Mouse (Mus musculus): ENCODE data around the gene Avil.
A peak's percentile ranks its signal among the peaks of the same experiment; 100 is the strongest.

Gene Avil

DNA sequence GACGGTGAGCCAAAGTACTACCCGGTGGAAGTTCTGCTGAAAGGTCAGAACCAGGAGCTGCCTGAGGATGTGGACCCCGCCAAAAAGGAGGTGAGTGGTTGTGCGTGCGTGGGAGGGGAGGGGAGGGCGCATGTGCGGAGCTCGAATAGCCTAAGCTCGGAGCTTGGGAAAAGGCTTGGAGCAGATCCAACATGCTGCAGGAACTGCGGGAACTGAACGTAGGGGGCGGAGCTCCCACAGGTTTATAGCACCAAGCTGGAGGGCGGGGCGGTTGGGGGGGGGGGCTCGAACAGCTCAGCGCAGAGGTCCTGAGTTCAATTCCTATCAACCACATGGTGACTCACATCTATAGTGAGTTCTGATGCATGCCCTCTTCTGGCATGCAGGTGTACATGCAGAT lies 17.9 kb downstream of the Avil start:
- peak; percentile 51 for DNase-seq (ENCODE audit: low read depth, low spot score)

GRCm38 (mm10) chr10:127030336-127031296 lies 30.1 kb downstream of the Avil start, which contains the start of gene Tsfm:
Gene Tsfm (minus strand): TSS chr10:127030840.
- DNase-seq (ENCODE audit: low read depth, low spot score), result peak; percentile 90

DNA sequence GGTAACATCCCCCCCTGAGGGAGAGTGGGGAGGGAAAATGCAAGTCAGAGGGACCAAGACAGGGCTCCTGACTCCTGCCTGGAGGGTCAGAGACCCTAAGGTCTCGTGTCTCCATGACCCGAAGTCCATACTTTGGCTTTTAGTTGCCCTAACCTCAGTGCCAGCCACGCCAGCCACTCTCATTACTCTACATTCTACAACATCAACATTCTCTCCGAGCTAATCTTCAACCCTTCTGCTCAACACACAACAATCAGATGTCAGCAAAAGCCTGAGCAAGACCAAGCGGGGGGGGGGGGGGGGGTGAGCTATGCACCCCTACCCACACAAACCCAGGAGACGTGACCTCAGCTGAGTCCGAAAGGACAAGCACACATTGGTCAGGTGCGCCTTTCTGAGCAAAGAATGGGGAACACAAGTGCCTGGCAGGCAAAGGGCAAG lies 32.8 kb downstream of the Avil start:
- no peak for DNase-seq (ENCODE audit: low read depth, low spot score)

DNA sequence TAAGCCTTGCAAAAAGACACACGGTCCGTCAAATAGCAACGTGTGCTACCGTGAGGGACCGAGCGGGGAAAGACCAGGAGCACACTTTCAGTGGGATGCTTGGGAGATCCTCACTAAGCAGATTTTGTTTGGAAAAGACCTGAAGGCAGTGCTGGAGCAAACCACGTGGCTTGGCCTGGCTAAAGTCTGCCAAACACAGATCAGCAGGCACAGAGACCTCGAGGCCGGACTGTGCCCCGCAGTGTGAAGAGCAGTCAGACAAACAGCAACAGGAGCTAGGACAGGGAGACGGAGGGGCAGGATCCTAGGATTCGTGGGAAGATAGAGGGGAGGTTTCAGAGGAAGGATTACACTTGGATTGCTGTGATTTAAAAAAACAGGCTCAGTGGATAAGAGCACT lies 35.8 kb downstream of the Avil start:
- DNase-seq (ENCODE audit: low read depth, low spot score), result no peak

DNA sequence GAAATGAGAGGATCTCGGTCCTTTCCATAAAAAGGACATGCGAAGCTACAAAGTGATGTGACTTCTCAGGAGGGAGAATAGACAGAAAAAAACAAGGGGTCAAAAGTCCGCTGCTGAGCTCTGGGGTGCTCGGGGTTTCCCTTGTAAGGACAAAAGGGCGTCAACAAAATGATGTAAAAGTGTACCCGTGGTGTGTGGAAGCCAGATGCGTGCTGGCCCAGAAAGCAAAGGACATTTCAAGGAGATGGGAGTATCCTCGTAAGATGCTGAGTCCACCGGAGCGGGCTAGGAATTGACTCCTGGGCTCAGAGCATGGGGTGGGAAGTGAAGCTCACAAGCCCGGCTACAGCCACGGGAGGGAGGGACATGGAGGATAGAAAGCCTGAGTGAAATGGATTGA lies 37.1 kb downstream of the Avil start:
- peak; percentile 61 for DNase-seq (ENCODE audit: low read depth, low spot score)

DNA sequence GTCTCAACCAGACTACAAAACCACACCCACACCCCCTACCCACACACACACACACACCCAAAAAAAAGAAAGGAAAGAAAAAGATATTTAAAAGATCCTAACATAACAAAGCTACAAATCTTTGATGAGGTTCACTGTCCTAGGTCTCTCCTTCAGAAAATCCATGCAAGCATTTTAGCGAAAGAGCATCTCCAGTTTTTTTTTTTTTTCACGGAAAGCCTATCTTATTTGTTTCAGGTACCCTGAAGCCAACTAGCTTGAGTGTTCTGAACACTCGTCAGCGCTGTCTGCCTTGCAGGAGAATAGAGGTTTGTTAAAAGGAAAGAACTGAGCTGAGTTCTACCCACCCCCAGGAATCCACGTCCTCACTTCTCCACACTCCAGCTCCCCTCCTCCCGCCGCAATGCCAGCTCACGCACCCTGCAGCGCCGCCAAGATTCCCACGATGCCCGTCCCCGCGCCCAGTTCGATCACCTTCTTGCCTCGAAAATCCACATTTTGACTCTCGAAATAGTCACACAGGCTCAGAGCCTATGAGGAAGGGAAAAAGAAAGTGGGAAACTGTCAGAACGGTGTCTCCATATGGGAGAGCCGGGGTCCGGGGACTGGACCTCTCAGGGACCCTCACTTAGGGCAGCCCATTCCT lies 40.2 kb downstream of the Avil start:
- no peak for DNase-seq (ENCODE audit: low read depth, low spot score)

DNA sequence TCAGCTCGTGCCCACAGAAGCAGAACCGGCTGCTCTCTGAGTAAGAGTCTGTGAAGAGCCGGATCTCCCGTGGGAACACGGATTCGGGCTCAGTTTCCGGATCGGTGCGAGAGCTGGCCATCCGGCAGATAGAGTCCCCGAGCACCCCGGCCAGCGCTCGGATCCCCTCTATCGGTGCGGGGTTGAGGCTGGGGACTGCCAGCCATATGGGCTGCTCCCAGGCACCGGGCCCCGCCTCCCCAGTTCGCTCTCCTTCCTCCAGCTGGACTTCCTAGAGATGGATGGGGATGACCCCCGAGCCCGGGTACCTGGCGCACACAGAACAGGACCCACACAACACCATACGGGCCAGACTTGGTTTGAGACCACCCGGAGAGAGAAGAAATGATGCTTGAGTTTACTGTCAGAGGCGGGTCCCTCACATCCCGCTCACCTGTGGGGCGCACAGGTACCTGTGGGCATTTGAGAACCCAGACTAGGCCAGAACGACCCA lies 40.8 kb downstream of the Avil start, which contains the start of the genes Mettl1 and Eef1akmt3:
Mettl1 (plus strand) TSS at position 141 of the 493 bp plus-strand sequence.
Eef1akmt3 (minus strand) TSS at position 240 of the 493 bp plus-strand sequence.
- no peak for DNase-seq (ENCODE audit: low read depth, low spot score)

DNA sequence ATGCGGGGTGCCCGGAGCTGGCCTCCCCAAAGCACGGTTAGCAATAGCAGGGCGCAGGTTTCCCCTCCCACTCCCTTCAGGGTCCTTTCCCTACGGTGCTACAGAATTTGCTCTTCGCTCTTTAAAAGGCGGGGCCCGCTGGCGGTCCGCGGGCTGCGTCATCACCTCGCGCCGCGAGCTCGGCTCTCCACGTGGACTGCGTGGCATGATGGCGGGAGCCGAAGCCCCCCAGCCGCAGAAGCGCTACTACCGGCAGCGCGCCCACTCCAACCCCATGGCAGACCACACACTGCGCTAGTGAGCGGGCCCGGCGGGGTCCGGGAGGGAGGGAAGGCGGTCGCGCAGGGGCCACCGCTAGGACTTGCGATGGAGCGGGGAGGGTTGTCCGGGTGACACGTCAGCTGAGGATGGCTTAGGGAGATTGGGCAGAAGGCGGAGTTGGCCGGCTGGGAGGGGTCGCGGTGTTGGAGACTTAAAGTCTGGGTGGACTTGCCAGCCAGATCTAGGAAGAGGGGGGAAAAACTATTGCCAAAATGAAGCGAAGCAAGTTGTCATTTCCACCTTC lies 41.3 kb downstream of the Avil start:
- DNase-seq (ENCODE audit: low read depth, low spot score), result peak; percentile 92

DNA sequence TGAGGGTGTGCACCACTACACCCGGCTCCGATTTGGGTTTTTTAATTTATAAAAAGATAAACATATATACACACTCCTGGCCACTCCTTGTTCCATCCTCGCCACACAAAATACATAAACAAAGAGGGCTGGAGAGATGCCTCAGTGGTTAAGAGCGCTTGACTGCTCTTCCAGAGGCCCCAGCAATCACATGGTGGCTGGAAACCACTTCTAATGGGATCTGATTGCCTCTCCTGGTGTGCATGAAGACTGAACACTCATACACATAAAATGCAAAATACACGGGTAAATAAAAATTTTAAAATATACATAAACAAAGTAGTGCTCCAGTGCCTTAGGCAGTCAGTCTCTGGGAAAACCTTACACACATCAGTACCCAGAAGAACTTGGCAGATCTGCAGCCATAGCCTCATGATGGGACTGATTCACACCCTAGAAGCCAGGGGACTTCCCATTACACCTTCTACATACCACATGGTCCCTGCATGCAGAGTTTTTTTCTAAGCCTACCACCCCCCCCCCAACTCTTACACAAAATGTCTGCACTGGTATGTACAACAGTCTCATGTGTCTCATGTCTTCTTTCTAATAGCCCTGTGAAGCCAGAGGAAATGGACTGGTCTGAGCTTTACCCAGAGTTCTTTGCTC lies 42.1 kb downstream of the Avil start:
- no peak for DNase-seq (ENCODE audit: low read depth, low spot score)

DNA sequence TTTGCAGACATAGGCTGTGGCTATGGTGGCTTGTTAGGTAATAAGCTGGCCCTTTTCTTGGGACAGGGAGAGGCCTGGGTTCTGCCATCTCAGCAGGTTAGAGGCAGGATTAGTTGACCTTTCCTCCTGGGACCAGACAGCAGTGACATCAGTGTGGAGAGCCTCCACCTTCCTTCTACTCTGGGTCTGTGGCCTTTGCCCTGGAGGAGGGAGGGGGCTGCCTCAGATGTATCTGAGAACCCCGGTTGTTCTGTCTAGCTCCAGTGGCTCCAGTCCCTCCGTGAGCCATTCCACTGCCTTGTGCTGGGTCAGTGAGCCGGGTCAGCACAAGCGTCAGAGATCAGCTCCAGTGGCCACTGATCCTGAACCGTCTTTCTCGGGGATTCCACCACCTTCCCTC lies 42.7 kb downstream of the Avil start:
- no peak for DNase-seq (ENCODE audit: low read depth, low spot score)

DNA sequence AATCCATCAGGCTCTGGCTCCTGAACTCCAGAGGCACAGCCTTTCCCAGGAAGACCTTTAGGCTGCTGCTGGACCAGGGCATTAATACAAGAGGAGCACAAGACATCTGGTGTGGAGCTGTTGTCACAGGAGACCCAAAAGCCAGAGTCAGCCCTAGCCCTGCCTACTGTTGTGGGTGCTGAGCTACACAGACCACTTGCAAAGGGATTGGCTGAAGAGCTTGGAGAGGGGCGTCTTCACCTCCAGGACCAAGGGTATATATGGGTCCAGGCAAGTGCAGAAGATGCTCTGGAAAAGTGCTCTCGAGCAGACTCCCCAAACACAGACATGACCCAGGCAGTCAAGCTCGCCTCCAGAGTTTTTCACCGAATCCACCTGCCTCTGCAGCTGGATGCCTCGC lies 47.4 kb downstream of the Avil start, which contains the start of gene Cyp27b1:
Cyp27b1 (plus strand) TSS at position 297 of the 400 bp plus-strand sequence.
- no peak for DNase-seq (ENCODE audit: low read depth, low spot score)

DNA sequence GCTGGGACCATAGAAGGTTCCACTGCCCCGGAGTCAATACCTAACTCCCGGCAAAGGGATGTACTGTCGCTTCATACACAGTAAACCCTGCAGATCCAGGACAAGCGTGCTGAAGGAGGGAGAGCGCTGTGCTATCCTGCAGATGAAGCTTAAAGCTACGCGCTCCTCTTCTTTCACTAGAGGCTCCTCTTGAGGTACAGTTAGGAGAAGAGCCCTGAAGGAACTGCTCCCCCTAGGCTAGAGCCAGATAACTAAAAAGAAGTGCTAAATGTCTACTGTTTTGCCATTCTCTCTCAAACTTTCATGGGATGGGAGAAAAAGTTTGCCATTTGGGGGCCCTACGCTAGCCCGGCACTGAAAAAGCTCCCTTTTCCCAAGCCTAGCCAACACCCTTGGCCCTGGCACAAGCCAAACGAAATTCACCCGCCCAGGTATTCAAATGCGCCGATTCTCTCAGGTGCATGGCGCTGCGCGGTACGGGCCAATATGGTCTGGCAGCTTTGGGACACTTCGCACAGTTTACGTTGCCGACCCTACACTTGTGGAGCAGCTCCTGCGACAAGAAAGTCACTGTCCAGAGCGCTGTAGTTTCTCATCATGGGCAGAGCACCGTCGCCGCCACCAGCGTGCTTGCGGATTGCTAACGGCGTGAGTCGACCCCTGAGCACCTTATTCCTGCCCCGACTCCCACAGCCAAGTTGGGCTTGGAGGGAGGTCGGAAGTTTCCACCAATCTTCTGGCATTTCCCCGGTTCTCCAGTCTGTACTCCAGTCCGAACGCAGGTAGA lies 48.3 kb downstream of the Avil start:
- DNase-seq (ENCODE audit: low read depth, low spot score), result no peak

DNA sequence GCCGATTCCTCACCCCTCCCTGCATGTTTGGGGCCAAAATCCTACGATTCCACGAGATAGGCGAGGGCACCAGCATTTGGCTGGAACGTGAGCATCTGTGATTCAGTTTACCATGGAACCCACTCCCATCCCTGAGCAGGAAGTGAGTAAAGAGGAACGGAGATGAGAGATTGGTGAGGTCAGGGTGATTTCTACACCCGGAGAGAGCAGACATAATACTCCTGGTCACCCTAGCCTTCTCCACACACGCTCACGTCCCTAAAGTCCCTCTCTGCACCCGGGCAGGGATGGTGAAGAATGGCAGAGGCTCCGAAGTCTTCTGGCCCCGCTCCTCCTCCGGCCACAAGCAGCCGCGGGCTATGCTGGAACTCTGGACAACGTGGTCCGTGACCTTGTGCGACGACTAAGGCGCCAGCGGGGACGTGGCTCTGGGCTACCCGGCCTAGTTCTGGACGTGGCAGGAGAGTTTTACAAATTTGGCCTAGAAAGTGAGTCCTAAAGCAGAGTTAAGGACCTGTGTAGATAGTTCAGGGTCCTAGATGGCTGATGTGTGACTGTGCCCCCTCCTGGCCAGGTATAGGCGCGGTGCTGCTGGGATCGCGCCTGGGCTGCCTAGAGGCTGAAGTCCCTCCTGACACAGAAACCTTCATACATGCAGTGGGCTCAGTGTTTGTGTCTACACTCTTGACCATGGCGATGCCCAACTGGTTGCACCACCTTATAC lies 49.0 kb downstream of the Avil start:
- DNase-seq (ENCODE audit: low read depth, low spot score), result peak; percentile 63

- DNase-seq (ENCODE audit: low read depth, low spot score), result no peak
Observed at GRCm38 (mm10) chr10:127050119-127050474, 49.6 kb downstream of the Avil start.

DNA sequence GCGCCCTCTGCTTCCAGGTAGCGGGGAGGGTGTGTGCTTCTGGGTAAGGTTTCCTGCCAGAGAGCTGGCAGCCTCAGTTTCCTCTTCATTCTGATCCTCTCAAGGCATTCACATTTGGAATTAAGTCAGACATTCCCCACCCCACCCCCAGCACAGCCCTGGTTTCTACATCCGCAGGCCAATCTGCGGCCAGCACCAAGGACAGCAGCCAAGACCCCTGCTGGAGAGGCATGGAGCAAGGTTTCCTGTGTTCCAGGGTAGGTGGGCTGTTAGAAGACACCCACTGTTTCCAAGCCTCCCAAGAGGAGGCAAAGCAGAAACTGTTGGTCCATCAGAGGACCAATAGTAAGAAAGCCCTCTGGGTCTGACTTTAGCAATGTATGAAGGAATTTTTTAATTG lies 54.1 kb downstream of the Avil start:
- no peak for DNase-seq (ENCODE audit: low read depth, low spot score)

DNA sequence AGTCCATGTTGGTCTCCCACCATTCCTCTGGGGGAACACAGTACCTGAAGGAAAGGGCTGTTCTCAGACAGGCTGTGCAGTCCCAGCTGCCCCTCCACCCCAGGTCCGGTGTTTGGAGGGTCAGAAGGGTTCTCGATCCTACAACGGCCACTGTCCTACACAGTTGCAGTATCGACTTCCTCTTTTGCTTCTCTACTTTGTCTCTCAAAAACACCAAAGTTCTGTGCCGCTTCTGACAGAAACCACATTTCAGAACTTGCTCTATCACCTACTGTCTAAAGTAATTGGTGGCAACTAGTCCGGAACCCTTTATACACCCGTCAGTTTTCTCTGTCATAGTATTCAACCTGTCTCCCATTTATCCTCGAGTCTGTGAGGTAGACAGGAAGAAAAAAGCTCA lies 54.9 kb downstream of the Avil start:
- no peak for DNase-seq (ENCODE audit: low read depth, low spot score)

DNA sequence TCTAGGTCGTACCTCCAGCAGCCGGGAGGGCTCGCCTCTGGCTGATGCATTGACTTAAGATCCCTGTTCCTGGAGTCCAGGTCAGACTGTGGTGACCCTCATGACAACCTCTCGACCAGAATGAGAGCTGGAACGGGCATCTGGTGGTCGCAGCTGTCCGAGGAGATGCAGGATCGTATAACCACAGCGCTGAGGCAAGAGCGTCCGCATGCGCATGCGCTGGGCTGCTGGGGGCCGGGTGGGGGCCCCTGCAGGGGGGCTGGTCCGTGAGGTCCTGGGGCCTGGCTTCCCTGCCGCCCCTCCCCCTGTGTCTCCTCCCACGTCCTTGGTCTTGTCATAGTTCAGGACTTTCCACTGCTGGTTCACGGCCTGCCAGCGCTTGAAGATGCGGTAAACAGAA lies 56.0 kb downstream of the Avil start:
- DNase-seq (ENCODE audit: low read depth, low spot score), result no peak

DNA sequence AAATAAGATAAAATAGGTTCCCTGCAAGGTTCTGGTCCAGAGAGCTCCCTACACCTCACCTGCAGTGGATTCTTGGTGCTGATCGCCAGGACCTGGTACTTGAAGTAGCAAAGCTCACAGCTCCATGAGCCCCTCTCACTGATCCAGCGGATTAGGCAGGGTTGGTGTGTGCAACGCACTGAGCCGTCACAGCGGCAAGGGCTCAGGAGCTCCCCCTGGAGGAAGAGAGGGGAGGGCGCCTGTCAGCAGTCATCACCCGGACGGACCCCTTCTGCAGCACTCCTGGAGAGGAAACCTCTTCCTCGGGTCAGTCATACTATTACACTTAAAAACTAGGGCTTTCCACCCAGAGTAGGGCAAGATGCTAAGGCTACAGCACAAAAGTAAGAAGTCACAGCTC lies 57.7 kb downstream of the Avil start:
- peak; percentile 86 for DNase-seq (ENCODE audit: low read depth, low spot score)

DNA sequence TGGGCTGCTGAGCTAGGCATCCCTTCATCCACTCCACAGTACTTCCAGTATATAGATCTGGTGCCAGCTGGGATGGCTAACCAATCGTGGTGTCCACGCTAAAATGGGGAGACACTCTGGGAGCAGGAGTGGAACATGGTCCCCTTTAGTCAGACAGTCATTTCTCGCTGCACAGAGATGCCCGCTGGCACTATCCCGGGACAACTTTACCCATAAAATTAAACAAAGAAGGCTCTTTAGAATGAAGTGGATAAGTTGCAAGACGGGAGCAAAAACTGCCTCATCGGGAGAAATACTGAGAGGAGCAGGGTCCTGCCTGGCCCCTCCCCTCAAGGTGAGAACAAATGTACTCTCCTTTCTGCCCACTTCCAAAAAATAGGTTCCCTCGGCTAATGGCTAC lies 58.2 kb downstream of the Avil start:
- no peak for DNase-seq (ENCODE audit: low read depth, low spot score)

Measured in ES-CJ7 (cell line).